Mouse (Mus musculus): ENCODE data around the gene Cemip. TPM values are rescaled to one million over a fixed set of nuclear protein-coding genes. Genes with fewer than 3 reads are reported as not detected.

Cemip gene
- total and polyA plus RNA-seq, 3 experiments = under 0.01 TPM; not detected in 2

DNA sequence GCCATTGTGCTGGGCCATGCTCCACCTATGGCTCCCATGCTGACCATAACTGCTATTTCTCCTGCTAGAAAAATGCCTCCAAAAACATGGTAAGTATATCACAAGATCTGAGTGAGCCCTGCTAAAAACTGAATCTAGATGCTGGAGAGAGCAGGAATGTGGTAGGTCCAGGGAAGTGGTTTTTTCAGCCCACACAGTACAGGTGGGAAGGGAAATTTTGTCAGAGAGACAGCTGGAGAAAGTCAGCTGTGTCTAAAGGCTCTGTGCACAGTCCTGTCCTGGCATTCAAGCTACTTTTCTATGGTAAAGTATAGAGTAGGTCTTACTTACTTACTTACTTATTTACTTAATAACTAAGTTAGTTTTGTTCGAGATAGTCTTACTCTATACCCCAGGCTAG lies 71.3 kb downstream of the Cemip start:
- no peak for DNase-seq (ENCODE audit: extremely low read depth)
- in situ Hi-C loops (cut with MboI; ENCODE audit: low pct_ligation_motif_present, low pct_unique_long_range_greater_than_20kb, low sequenced_read_pairs) = no loop called here
- dilution Hi-C loops (cut with MboI; ENCODE audit: extremely low pct_ligation_motif_present, extremely low pct_unique_long_range_greater_than_20kb, low sequenced_read_pairs) = no loop called here
- Histone ChIP-seq H3K9me3 (replicated peaks; ENCODE audit: low read length) (no peaks in the 10 kb centered on the region), H3K27me3 (replicated peaks) (peaks cover 46% of the 10 kb centered on the region), H3K4me3 (replicated peaks in 1 of 3; ENCODE audit: low read depth in 2 of 3, low read length in 2 of 3, poor library complexity in 1 of 3) (no peak overlapping the region), H3K4me1 (ENCODE audit: control insufficient read depth in 1 of 2, insufficient read depth in 2 of 2) (no peaks in the 10 kb centered on the region), H3K27ac (ENCODE audit: insufficient read depth, low read depth) (no peak overlapping the region), H3K36me3 (replicated peaks in 1 of 2; ENCODE audit: control insufficient read depth in 1 of 2, insufficient read depth in 1 of 2, low read length in 1 of 2) (no peaks in the 10 kb centered on the region), H3K79me2 (replicated peaks; ENCODE audit: control insufficient read depth, extremely low read depth, insufficient read depth, poor library complexity, severe bottlenecking) (no peaks in the 10 kb centered on the region), H3K4me2 (ENCODE audit: insufficient read depth, low read depth, poor library complexity, severe bottlenecking) (no peak overlapping the region), H3K9ac (ENCODE audit: insufficient read depth, low read depth) (no peak overlapping the region)
- TF ChIP-seq MAX (IDR thresholded peaks at IDR 0.05; ENCODE audit: low read length) (no peak), TCF12 (IDR thresholded peaks at IDR 0.05; ENCODE audit: low read depth, low read length) (no peak), SIN3A (IDR thresholded peaks at IDR 0.05; ENCODE audit: low read length) (no peak), ZKSCAN1 (IDR thresholded peaks at IDR 0.05; ENCODE audit: borderline replicate concordance, low read depth, low read length) (no peak)

DNA sequence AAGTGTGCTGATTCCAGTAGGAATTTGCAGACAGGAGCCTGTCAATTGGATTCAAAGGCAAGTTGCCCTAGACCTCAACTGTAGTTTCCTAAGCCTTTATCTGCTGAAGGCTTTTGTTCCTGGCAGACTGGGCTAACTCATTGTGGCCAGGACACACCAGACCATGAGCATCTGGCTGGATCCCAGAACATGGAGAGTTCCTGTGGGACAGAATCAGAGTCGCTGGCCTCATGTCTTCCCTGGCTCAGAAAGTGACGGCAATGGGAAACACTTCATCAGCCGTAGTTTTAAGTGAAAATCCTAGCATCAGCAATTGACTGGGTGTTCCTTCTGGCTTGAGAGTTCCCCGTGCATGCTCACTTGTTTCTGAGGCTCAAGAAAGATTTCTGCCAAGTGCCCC lies 72.6 kb downstream of the Cemip start:
- Histone ChIP-seq H3K9ac (ENCODE audit: insufficient read depth, low read depth) (no peak overlapping the region), H3K4me2 (ENCODE audit: insufficient read depth, low read depth, poor library complexity, severe bottlenecking) (no peak overlapping the region), H3K27me3 (replicated peaks) (peaks cover 43% of the 10 kb centered on the region), H3K9me3 (replicated peaks; ENCODE audit: low read length) (no peaks in the 10 kb centered on the region), H3K36me3 (replicated peaks in 1 of 2; ENCODE audit: control insufficient read depth in 1 of 2, insufficient read depth in 1 of 2, low read length in 1 of 2) (no peaks in the 10 kb centered on the region), H3K4me1 (ENCODE audit: control insufficient read depth in 1 of 2, insufficient read depth in 2 of 2) (no peaks in the 10 kb centered on the region), H3K79me2 (replicated peaks; ENCODE audit: control insufficient read depth, extremely low read depth, insufficient read depth, poor library complexity, severe bottlenecking) (no peaks in the 10 kb centered on the region), H3K4me3 (replicated peaks in 1 of 3; ENCODE audit: low read depth in 2 of 3, low read length in 2 of 3, poor library complexity in 1 of 3) (no peak overlapping the region), H3K27ac (ENCODE audit: insufficient read depth, low read depth) (no peak overlapping the region)
- DNase-seq (ENCODE audit: extremely low read depth) = no peak
- dilution Hi-C loops (cut with MboI; ENCODE audit: extremely low pct_ligation_motif_present, extremely low pct_unique_long_range_greater_than_20kb, low sequenced_read_pairs) = no loop called here
- in situ Hi-C loops (cut with MboI; ENCODE audit: low pct_ligation_motif_present, low pct_unique_long_range_greater_than_20kb, low sequenced_read_pairs) = no loop called here
- TF ChIP-seq RCOR1 (conservative IDR thresholded peaks at IDR 0.05; ENCODE audit: low read depth, low read length) = no peak
- no peak for TF ChIP-seq EP300 (IDR thresholded peaks at IDR 0.05; ENCODE audit: low read length)
- TF ChIP-seq GABPA (IDR thresholded peaks at IDR 0.05; ENCODE audit: insufficient replicate concordance, low read depth, low read length) = no peak
- no peak for TF ChIP-seq SMC3 (IDR thresholded peaks at IDR 0.05; ENCODE audit: low read depth, low read length)
- no peak for TF ChIP-seq ELF1 (IDR thresholded peaks at IDR 0.05; ENCODE audit: low read depth, low read length)
- no peak for TF ChIP-seq TCF12 (IDR thresholded peaks at IDR 0.05; ENCODE audit: low read depth, low read length)
- TF ChIP-seq NELFE (IDR thresholded peaks at IDR 0.05; ENCODE audit: low read depth, low read length) = no peak
- TF ChIP-seq ZNF384 (IDR thresholded peaks at IDR 0.05; ENCODE audit: low read depth, low read length) = no peak
- no peak for TF ChIP-seq UBTF (IDR thresholded peaks at IDR 0.05; ENCODE audit: low read depth, low read length)
- no peak for TF ChIP-seq BHLHE40 (IDR thresholded peaks at IDR 0.05; ENCODE audit: low read depth, low read length)
- TF ChIP-seq CHD2 (IDR thresholded peaks at IDR 0.05; ENCODE audit: low read length) = no peak
- TF ChIP-seq KAT2A (IDR thresholded peaks at IDR 0.05; ENCODE audit: insufficient replicate concordance, low read length) = no peak
- no peak for TF ChIP-seq CTCF (conservative IDR thresholded peaks at IDR 0.05 in 1 of 2, IDR thresholded peaks at IDR 0.05 in 1 of 2; ENCODE audit: low read depth in 2 of 2, low read length in 2 of 2)
- TF ChIP-seq MXI1 (IDR thresholded peaks at IDR 0.05; ENCODE audit: low read depth, low read length) = no peak
- TF ChIP-seq POLR2AphosphoS2 (IDR thresholded peaks at IDR 0.05; ENCODE audit: low read depth, low read length) = no peak
- no peak for TF ChIP-seq MAX (IDR thresholded peaks at IDR 0.05; ENCODE audit: low read length)
- TF ChIP-seq SIN3A (IDR thresholded peaks at IDR 0.05; ENCODE audit: low read length) = no peak
- TF ChIP-seq JUN (IDR thresholded peaks at IDR 0.05; ENCODE audit: insufficient read depth, low read depth, low read length) = no peak
- no peak for TF ChIP-seq ZKSCAN1 (IDR thresholded peaks at IDR 0.05; ENCODE audit: borderline replicate concordance, low read depth, low read length)

All from CH12.LX (cell line).